Mouse (Mus musculus) G1E (cell line): ENCODE results near the gene Zdhhc7. TPM values are rescaled to one million over a fixed set of nuclear protein-coding genes. Genes with fewer than 3 reads are reported as not detected.

Source experiments
- ATAC-seq: 2 replicates; pipeline ENCODE4 v1.8.0; 2016; ENCODE audit warnings: mild to moderate bottlenecking; ENCODE audit not compliant: insufficient number of reproducible peaks, poor library complexity, low FRiP score, severe bottlenecking; ENCODE audit errors: extremely low read depth
- DNase-seq: peaks from one replicate; pipeline ENCODE4 v3.0.0; 2012; ENCODE audit warnings: low spot score
- H3K27me3 ChIP-seq: 2 replicates; pipeline ENCODE4 v1.6.1; 2012; ENCODE audit warnings: mild to moderate bottlenecking, low read length, inconsistent platforms; ENCODE audit not compliant: insufficient read depth
- H3K36me3 ChIP-seq: replicated peaks from 2 replicates; pipeline ENCODE3; 2012; ENCODE audit warnings: mild to moderate bottlenecking, inconsistent platforms
- H3K4me1 ChIP-seq: 2 replicates; pipeline ENCODE4 v1.6.1; 2012; ENCODE audit warnings: low read depth, low read length, inconsistent platforms, mixed read lengths; ENCODE audit not compliant: insufficient read depth
- H3K4me3 ChIP-seq: 2 replicates; pipeline ENCODE4 v1.5.1; 2012; ENCODE audit warnings: low read depth, mild to moderate bottlenecking, inconsistent platforms, low read length, moderate library complexity, mixed read lengths
- H3K9me3 ChIP-seq: replicated peaks from 2 replicates; pipeline ENCODE4 v1.6.1; 2012; ENCODE audit warnings: inconsistent platforms
- CTCF ChIP-seq: IDR thresholded peaks from 2 replicates; pipeline ENCODE4 v1.5.1; 2012; ENCODE audit warnings: low read depth, low read length, inconsistent platforms, mixed read lengths
- GATA1 ChIP-seq: IDR thresholded peaks from 2 replicates; pipeline ENCODE4 v1.6.1; 2012; ENCODE audit warnings: borderline replicate concordance, low read length, inconsistent platforms, mixed read lengths
- GATA2 ChIP-seq: IDR thresholded peaks from 2 replicates; pipeline ENCODE4 v1.6.1; 2012; ENCODE audit warnings: low read depth, low read length, inconsistent platforms, borderline replicate concordance
- POLR2AphosphoS5 ChIP-seq: IDR thresholded peaks from 2 replicates; pipeline ENCODE4 v1.6.1; 2012; ENCODE audit warnings: low read depth, low read length, inconsistent platforms; ENCODE audit not compliant: insufficient replicate concordance
- TAL1 ChIP-seq: conservative IDR thresholded peaks from 2 replicates; pipeline ENCODE4 v1.6.1; 2012; ENCODE audit warnings: low read depth, low read length, inconsistent platforms, mixed read lengths
- polyA plus RNA-seq: library from polyadenylated mRNA; stranded (reverse); fragments of >175 nt; gene quantifications from 2 replicates; pipeline ENCODE4 v1.2.3, GENCODE M21; 2012
- total RNA-seq, 2 experiments: library from RNA; stranded (forward) in 1 of 2; stranded (reverse) in 1 of 2; fragments of 200-1000 nt in 1 of 2; fragments of >200 nt in 1 of 2; fragmentation: Nextera tagmentation in 1 of 2; gene quantifications; 2 replicates each; pipeline ENCODE4 v1.2.3; 2014 to 2017

The Zdhhc7 gene
- total RNA-seq (2014; fragmentation: Nextera tagmentation) (11.0 and 18.3 TPM in 2 replicates), total RNA-seq (2017) (23.3 and 25.2 TPM in 2 replicates), polyA plus RNA-seq (23.7 and 24.9 TPM in 2 replicates)

GRCm38 (mm10) chr8:120101068-120101972 is at the start of gene Zdhhc7:
TSS of gene Zdhhc7 (minus strand) at chr8:120101482.
- Histone ChIP-seq H3K9me3 (no peaks in the 10 kb centered on the region), H3K36me3 (peaks cover 65% of the 10 kb centered on the region), H3K27me3 (no peaks in the 10 kb centered on the region), H3K4me3 (peak within 1 kb of the TSS; percentile 89), H3K4me1 (peaks cover 68% of the 10 kb centered on the region)
- TF ChIP-seq GATA2 (no peak), CTCF (no peak), GATA1 (no peak), TAL1 (no peak)
- peak; percentile 38 for ATAC-seq
- peak; percentile 79 for DNase-seq

- Histone ChIP-seq H3K4me1 (no peaks in the 10 kb centered on the region), H3K36me3 (no peaks in the 10 kb centered on the region), H3K9me3 (no peaks in the 10 kb centered on the region), H3K27me3 (peaks cover 17% of the 10 kb centered on the region), H3K4me3 (peak overlapping the region; percentile 4; the same call in 1 of the 2 replicates)
- no peak for ATAC-seq
- DNase-seq = no peak
- TF ChIP-seq POLR2AphosphoS5 (no peak), CTCF (no peak), TAL1 (no peak), GATA1 (no peak), GATA2 (no peak)
These were observed 48.7 kb upstream of the Zdhhc7 start for GRCm38 (mm10) chr8:120150028-120150427.

- Histone ChIP-seq H3K9me3 (no peaks in the 10 kb centered on the region), H3K36me3 (no peaks in the 10 kb centered on the region), H3K27me3 (peaks cover 13% of the 10 kb centered on the region), H3K4me3 (no peak overlapping the region), H3K4me1 (no peaks in the 10 kb centered on the region)
- ATAC-seq = no peak
- TF ChIP-seq CTCF = no peak
- no peak for TF ChIP-seq GATA2
- no peak for TF ChIP-seq GATA1
- TF ChIP-seq POLR2AphosphoS5 = no peak
- no peak for TF ChIP-seq TAL1
- DNase-seq = no peak
These were observed 44.8 kb upstream of the Zdhhc7 start for GRCm38 (mm10) chr8:120146051-120146450.

- Histone ChIP-seq H3K36me3 (no peaks in the 10 kb centered on the region), H3K9me3 (no peaks in the 10 kb centered on the region), H3K4me1 (no peaks in the 10 kb centered on the region), H3K27me3 (peaks cover 7% of the 10 kb centered on the region), H3K4me3 (no peak overlapping the region)
- ATAC-seq (no peak), DNase-seq (no peak)
- no peak for TF ChIP-seq GATA1
- TF ChIP-seq GATA2 = no peak
- no peak for TF ChIP-seq TAL1
- TF ChIP-seq CTCF = no peak
- TF ChIP-seq POLR2AphosphoS5 = no peak
These were observed 43.5 kb upstream of the Zdhhc7 start for GRCm38 (mm10) chr8:120144652-120145301.

GRCm38 (mm10) chr8:120143911-120144651 is 42.8 kb upstream of the Zdhhc7 start:
- no peak for DNase-seq
- ATAC-seq = no peak
- TF ChIP-seq GATA1 (no peak), CTCF (no peak), GATA2 (no peak), TAL1 (no peak), POLR2AphosphoS5 (no peak)
- H3K4me3 ChIP-seq = no peak overlapping the region
- no peaks in the 10 kb centered on the region for H3K36me3 ChIP-seq
- no peaks in the 10 kb centered on the region for H3K4me1 ChIP-seq
- H3K27me3 ChIP-seq = peaks cover 14% of the 10 kb centered on the region
- no peaks in the 10 kb centered on the region for H3K9me3 ChIP-seq

GRCm38 (mm10) chr8:120140769-120141168 is 39.5 kb upstream of the Zdhhc7 start:
- H3K4me3 ChIP-seq = no peak overlapping the region
- DNase-seq (no peak), ATAC-seq (no peak)
- no peak for TF ChIP-seq GATA2
- TF ChIP-seq POLR2AphosphoS5 = no peak
- TF ChIP-seq GATA1 = no peak
- no peak for TF ChIP-seq TAL1
- no peak for TF ChIP-seq CTCF
- H3K36me3 ChIP-seq = no peaks in the 10 kb centered on the region
- H3K9me3 ChIP-seq = no peaks in the 10 kb centered on the region
- peaks cover 33% of the 10 kb centered on the region for H3K27me3 ChIP-seq
- H3K4me1 ChIP-seq = no peaks in the 10 kb centered on the region
